Mouse (Mus musculus): Measurements from ENCODE around the gene Snx10. TPM values are rescaled to one million over a fixed set of nuclear protein-coding genes. Genes with fewer than 3 reads are reported as not detected.

Gene Snx10
- polyA plus RNA-seq, 1 experiment = 2.4 TPM

DNA sequence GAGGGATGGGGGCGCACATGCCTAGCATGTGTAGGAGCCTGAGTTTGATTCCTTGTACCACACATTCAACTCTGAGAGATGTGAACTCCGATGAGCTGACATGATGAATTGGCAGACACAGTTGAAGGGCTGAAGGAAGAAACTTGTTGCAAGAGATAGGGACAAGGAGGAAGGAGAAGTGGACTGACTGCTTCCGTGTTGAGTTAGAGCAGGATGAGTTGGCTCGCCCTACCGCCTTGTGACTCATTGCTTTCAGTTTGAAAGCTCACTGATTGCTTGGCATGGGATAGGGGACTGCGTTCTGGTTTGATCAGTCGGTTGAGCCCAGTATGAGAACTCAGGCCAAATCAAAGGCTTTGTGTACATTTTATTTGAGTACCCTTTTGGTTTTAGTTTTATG is 34.6 kb downstream of the Snx10 start:
- Histone ChIP-seq H3K36me3 (ENCODE audit: control insufficient read depth, insufficient read depth, low read length) (no peaks in the 10 kb centered on the region), H3K27ac (ENCODE audit: insufficient read depth, low read length) (no peak overlapping the region), H3K4me1 (ENCODE audit: control insufficient read depth, insufficient read depth, insufficient read length) (no peaks in the 10 kb centered on the region), H3K27me3 (ENCODE audit: control insufficient read depth, insufficient read depth, low read length) (no peaks in the 10 kb centered on the region), H3K4me3 (ENCODE audit: extremely low read depth, insufficient read depth, insufficient read length) (no peak overlapping the region)
- TF ChIP-seq CTCF (IDR thresholded peaks at IDR 0.05; ENCODE audit: extremely low read depth, insufficient read depth, insufficient read length, insufficient replicate concordance) = no peak
- TF ChIP-seq POLR2A (IDR thresholded peaks at IDR 0.05; ENCODE audit: low read depth, low read length) = no peak
- DNase-seq (ENCODE audit: low read depth in 1 of 2, low spot score in 2 of 2) = no peak
- WGBS = 43% methylated on average over 7 of the region's 7 CpGs

DNA sequence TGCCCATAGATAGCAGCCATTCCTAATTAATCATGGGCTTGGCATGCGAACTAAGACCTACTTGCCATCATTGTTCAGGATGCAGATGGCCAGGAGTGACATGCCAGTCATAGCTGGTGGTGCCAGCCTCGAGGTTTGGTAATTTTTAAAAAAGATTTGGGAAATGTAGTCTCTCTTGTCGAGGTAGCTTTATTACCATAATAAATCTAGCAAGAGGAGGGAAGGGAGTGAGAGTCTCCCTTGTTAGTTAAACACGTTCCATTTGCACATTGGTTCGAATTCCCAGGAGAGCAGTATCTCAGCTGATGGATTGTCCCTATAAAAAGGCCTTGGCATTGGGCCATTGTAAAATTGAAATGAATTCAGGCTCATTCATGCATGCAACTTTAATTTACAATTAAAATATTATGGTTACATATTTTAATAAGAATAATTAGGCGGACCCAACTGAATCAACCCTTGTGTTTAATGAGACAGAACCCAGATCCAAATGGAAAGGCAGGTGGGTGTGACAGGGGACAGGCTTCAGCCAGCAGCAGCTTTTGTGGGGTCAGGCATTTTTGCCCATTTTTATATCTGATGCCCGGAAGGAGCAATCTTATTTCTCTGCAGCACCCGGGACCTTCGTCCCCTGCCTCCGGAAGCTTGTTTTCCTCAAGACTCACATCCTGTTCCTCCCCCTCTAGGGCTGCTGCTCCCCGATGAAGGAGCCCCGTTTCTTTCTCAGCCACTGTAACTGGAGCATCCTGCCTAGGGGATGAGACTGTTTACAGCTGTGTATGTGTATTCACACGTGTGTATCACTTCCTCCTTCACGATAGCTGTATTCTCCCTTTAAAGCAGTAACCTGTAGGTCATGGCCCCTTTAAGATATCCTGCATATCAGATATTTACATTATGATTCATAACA is 43.3 kb downstream of the Snx10 start:
- no peak for DNase-seq (ENCODE audit: low read depth in 1 of 2, low spot score in 2 of 2)
- Histone ChIP-seq H3K27ac (ENCODE audit: insufficient read depth, low read length) (no peak overlapping the region), H3K27me3 (ENCODE audit: control insufficient read depth, insufficient read depth, low read length) (no peaks in the 10 kb centered on the region), H3K36me3 (ENCODE audit: control insufficient read depth, insufficient read depth, low read length) (no peaks in the 10 kb centered on the region), H3K4me3 (ENCODE audit: extremely low read depth, insufficient read depth, insufficient read length) (no peak overlapping the region), H3K4me1 (ENCODE audit: control insufficient read depth, insufficient read depth, insufficient read length) (peaks cover 3% of the 10 kb centered on the region; the same call in 1 of the 2 replicates)
- TF ChIP-seq POLR2A (IDR thresholded peaks at IDR 0.05; ENCODE audit: low read depth, low read length) (no peak), CTCF (IDR thresholded peaks at IDR 0.05; ENCODE audit: extremely low read depth, insufficient read depth, insufficient read length, insufficient replicate concordance) (no peak)
- 55% methylated on average over 14 of the region's 14 CpGs for WGBS

GRCm38 (mm10) chr6:51569086-51569485 is 45.4 kb downstream of the Snx10 start:
- no peak overlapping the region for H3K27ac ChIP-seq (ENCODE audit: insufficient read depth, low read length)
- peaks cover 3% of the 10 kb centered on the region; the same call in 1 of the 2 replicates for H3K4me1 ChIP-seq (ENCODE audit: control insufficient read depth, insufficient read depth, insufficient read length)
- no peaks in the 10 kb centered on the region for H3K36me3 ChIP-seq (ENCODE audit: control insufficient read depth, insufficient read depth, low read length)
- no peak for DNase-seq (ENCODE audit: low read depth in 1 of 2, low spot score in 2 of 2)
- TF ChIP-seq POLR2A (IDR thresholded peaks at IDR 0.05; ENCODE audit: low read depth, low read length) = no peak
- TF ChIP-seq CTCF (IDR thresholded peaks at IDR 0.05; ENCODE audit: extremely low read depth, insufficient read depth, insufficient read length, insufficient replicate concordance) = no peak
- H3K4me3 ChIP-seq (ENCODE audit: extremely low read depth, insufficient read depth, insufficient read length) = no peak overlapping the region
- 94% methylated on average over 8 of the region's 8 CpGs for WGBS
- H3K27me3 ChIP-seq (ENCODE audit: control insufficient read depth, insufficient read depth, low read length) = no peaks in the 10 kb centered on the region

DNA sequence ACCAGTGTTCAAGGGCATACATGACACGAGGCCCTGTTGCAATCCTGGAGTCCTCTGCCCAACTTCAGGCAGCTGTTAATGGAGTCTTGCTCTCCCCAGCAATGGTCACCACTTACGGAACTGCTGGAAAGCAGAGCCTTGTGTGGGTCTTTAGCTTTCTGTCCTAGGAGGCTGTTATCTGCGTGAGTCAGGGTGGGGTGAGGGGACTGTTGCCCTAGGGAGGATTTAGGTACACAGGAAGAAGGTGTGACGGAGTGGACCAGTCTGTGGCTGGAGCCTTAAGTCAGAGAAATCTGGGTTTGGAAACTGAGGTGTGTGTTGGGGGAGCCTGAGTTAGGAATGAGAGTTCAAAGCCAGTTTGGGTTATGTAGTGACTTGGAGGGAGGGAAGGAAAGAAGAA is 49.4 kb downstream of the Snx10 start:
- Histone ChIP-seq H3K36me3 (ENCODE audit: control insufficient read depth, insufficient read depth, low read length) (no peaks in the 10 kb centered on the region), H3K4me1 (ENCODE audit: control insufficient read depth, insufficient read depth, insufficient read length) (no peaks in the 10 kb centered on the region), H3K4me3 (ENCODE audit: extremely low read depth, insufficient read depth, insufficient read length) (no peak overlapping the region), H3K27ac (ENCODE audit: insufficient read depth, low read length) (no peak overlapping the region), H3K27me3 (ENCODE audit: control insufficient read depth, insufficient read depth, low read length) (no peaks in the 10 kb centered on the region)
- no peak for DNase-seq (ENCODE audit: low read depth in 1 of 2, low spot score in 2 of 2)
- WGBS = 90% methylated on average over 4 of the region's 4 CpGs
- TF ChIP-seq POLR2A (IDR thresholded peaks at IDR 0.05; ENCODE audit: low read depth, low read length) (no peak), CTCF (IDR thresholded peaks at IDR 0.05; ENCODE audit: extremely low read depth, insufficient read depth, insufficient read length, insufficient replicate concordance) (no peak)

- no peaks in the 10 kb centered on the region for H3K4me1 ChIP-seq (ENCODE audit: control insufficient read depth, insufficient read depth, insufficient read length)
- no peak overlapping the region for H3K27ac ChIP-seq (ENCODE audit: insufficient read depth, low read length)
- H3K4me3 ChIP-seq (ENCODE audit: extremely low read depth, insufficient read depth, insufficient read length) = no peak overlapping the region
- DNase-seq (ENCODE audit: low read depth in 1 of 2, low spot score in 2 of 2) = no peak
- TF ChIP-seq POLR2A (IDR thresholded peaks at IDR 0.05; ENCODE audit: low read depth, low read length) (no peak), CTCF (IDR thresholded peaks at IDR 0.05; ENCODE audit: extremely low read depth, insufficient read depth, insufficient read length, insufficient replicate concordance) (no peak)
- WGBS = 92% methylated on average over 13 of the region's 13 CpGs
- no peaks in the 10 kb centered on the region for H3K27me3 ChIP-seq (ENCODE audit: control insufficient read depth, insufficient read depth, low read length)
- no peaks in the 10 kb centered on the region for H3K36me3 ChIP-seq (ENCODE audit: control insufficient read depth, insufficient read depth, low read length)
Observed at GRCm38 (mm10) chr6:51574132-51574531, 50.4 kb downstream of the Snx10 start.

DNA sequence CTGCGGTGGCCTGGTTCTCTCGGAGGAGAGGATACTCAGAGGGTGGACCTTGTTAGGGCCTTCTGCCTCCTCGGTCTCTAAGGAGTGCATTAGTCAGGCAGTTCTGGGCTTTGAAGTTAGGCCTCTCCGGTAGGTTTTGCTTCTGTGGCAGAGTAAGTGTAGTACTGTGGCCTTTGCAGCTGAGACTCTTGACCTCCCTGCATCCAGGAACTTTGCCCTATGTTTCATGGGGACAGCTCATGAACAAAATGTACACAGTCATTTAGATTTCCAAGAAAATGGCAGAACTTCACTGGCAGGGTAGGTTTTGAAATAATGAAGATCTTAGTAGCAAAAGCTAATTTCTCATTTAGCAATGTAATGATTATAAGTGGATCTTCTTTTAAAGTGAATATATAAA is 54.7 kb downstream of the Snx10 start:
- no peak overlapping the region for H3K27ac ChIP-seq (ENCODE audit: insufficient read depth, low read length)
- no peak for DNase-seq (ENCODE audit: low read depth in 1 of 2, low spot score in 2 of 2)
- 92% methylated on average over 4 of the region's 4 CpGs for WGBS
- H3K27me3 ChIP-seq (ENCODE audit: control insufficient read depth, insufficient read depth, low read length) = no peaks in the 10 kb centered on the region
- H3K36me3 ChIP-seq (ENCODE audit: control insufficient read depth, insufficient read depth, low read length) = no peaks in the 10 kb centered on the region
- no peak overlapping the region for H3K4me3 ChIP-seq (ENCODE audit: extremely low read depth, insufficient read depth, insufficient read length)
- H3K4me1 ChIP-seq (ENCODE audit: control insufficient read depth, insufficient read depth, insufficient read length) = no peaks in the 10 kb centered on the region
- no peak for TF ChIP-seq CTCF (IDR thresholded peaks at IDR 0.05; ENCODE audit: extremely low read depth, insufficient read depth, insufficient read length, insufficient replicate concordance)
- TF ChIP-seq POLR2A (IDR thresholded peaks at IDR 0.05; ENCODE audit: low read depth, low read length) = no peak
